Comparison of ENCODE assay signal across 8 mouse cellular contexts in genomic region chr1:74124991-74125552, GRCm38 (mm10). TPM values are rescaled to one million over a fixed set of nuclear protein-coding genes. Genes with fewer than 3 reads are reported as not detected.
A peak's percentile ranks its signal among the peaks of the same experiment; 100 is the strongest.
DNase-seq lines count a peak whose midpoint lies in the region; ATAC-seq and TF ChIP-seq lines count a peak whose summit lies in the region.

Rufy4 (plus strand) TSS chr1:74125541.

- TF ChIP-seq CTCF in cerebellum, adult 2 months (IDR thresholded peaks at IDR 0.05; ENCODE audit: borderline replicate concordance, insufficient read depth, low read depth, low read length), result peak; percentile 76
- peak; percentile 86 for TF ChIP-seq CTCF in lung, postnatal 0 days (IDR thresholded peaks at IDR 0.05)

- DNase-seq in MEL-GATA-1-ER (ENCODE audit: extremely low read depth, low read depth), result peak; percentile 88
- peak; percentile 53 to 56 for DNase-seq in cerebellum, adult 2 months
- peak; percentile 33 to 79 for DNase-seq in frontal cortex, adult 2 months (ENCODE audit: extremely low spot score in 1 of 2, low spot score in 1 of 2)
- peak; percentile 84 for DNase-seq in hindbrain, embryonic 11.5 days (ENCODE audit: low spot score)
- DNase-seq in layer of hippocampus, adult 9-11 months, result peak; percentile 61
- DNase-seq in lung, postnatal 0 days (ENCODE audit: low spot score), result peak; percentile 87
- DNase-seq in ovary, postnatal 10 days (ENCODE audit: low spot score), result peak; percentile 48
- DNase-seq in thymus, postnatal 0 days (ENCODE audit: low spot score), result peak; percentile 83

- H3K4me3 ChIP-seq in cerebellum, adult 2 months (replicated peaks; ENCODE audit: insufficient read depth, low read depth, low read length), result peak within 1 kb of the TSS; percentile 45
- peak within 1 kb of the TSS; percentile 53 for H3K4me3 ChIP-seq in hindbrain, embryonic 11.5 days (ENCODE audit: low read depth, low read length)
- H3K4me3 ChIP-seq in lung, postnatal 0 days (ENCODE audit: low read depth, low read length), result peak within 1 kb of the TSS; percentile 53

- H3K27ac ChIP-seq in cerebellum, adult 2 months (ENCODE audit: insufficient read depth, low read length), result no peak within 1 kb of the TSS
- peak within 1 kb of the TSS; percentile 33; the same call in 1 of the 2 replicates for H3K27ac ChIP-seq in hindbrain, embryonic 11.5 days (ENCODE audit: low read depth, low read length)
- no peak within 1 kb of the TSS for H3K27ac ChIP-seq in lung, postnatal 0 days (ENCODE audit: low read length)

- H3K4me2 ChIP-seq in hindbrain, embryonic 11.5 days (replicated peaks; ENCODE audit: low read depth, low read length), result peak within 1 kb of the TSS; percentile 95
- H3K4me2 ChIP-seq in lung, postnatal 0 days (replicated peaks; ENCODE audit: low read depth, low read length), result peak within 1 kb of the TSS; percentile 85

- 0 out of 2 replicates have a peak, but pooled peaks cover 3% of the 10 kb centered on the region for H3K4me1 ChIP-seq in cerebellum, adult 2 months (ENCODE audit: control insufficient read depth, insufficient read depth, low read length)
- 0 out of 2 replicates have a peak, but pooled peaks cover 4% of the 10 kb centered on the region for H3K4me1 ChIP-seq in hindbrain, embryonic 11.5 days (replicated peaks; ENCODE audit: control insufficient read depth, insufficient read depth, low read length)
- peaks cover 7% of the 10 kb centered on the region; the same call in 1 of the 2 replicates for H3K4me1 ChIP-seq in lung, postnatal 0 days (ENCODE audit: insufficient read depth, low read depth, low read length)

- WGBS in cerebellum, adult 2 months, result 1% methylated on average over 12 of the region's 12 CpGs
- WGBS in hindbrain, embryonic 11.5 days, result 2% methylated on average over 12 of the region's 12 CpGs
- 1% methylated on average over 12 of the region's 12 CpGs for WGBS in lung, postnatal 0 days

- no peaks in the 10 kb centered on the region for H3K9me3 ChIP-seq in hindbrain, embryonic 11.5 days (ENCODE audit: control insufficient read depth, low read length)
- H3K9me3 ChIP-seq in lung, postnatal 0 days (ENCODE audit: low read length), result no peaks in the 10 kb centered on the region

- ATAC-seq in hindbrain, embryonic 11.5 days (ENCODE audit: low FRiP score), result peak; percentile 47
- ATAC-seq in lung, postnatal 0 days, result peak; percentile 34

- peak within 1 kb of the TSS; percentile 63 for H3K9ac ChIP-seq in hindbrain, embryonic 11.5 days (ENCODE audit: low read depth, low read length)
- peak within 1 kb of the TSS; percentile 32 for H3K9ac ChIP-seq in lung, postnatal 0 days (replicated peaks; ENCODE audit: low read depth)

- no peak for TF ChIP-seq EP300 in lung, postnatal 0 days (IDR thresholded peaks at IDR 0.05)

- no peak for TF ChIP-seq POLR2A in cerebellum, adult 2 months (IDR thresholded peaks at IDR 0.05; ENCODE audit: borderline replicate concordance, insufficient read depth, low read length)

- H3K27me3 ChIP-seq in cerebellum, adult 2 months (ENCODE audit: control insufficient read depth, insufficient read depth, low read length), result peaks cover 6% of the 10 kb centered on the region; the same call in 1 of the 2 replicates
- peaks cover 7% of the 10 kb centered on the region for H3K27me3 ChIP-seq in hindbrain, embryonic 11.5 days (ENCODE audit: control insufficient read depth, insufficient read depth, low read length)
- no peaks in the 10 kb centered on the region for H3K27me3 ChIP-seq in lung, postnatal 0 days (replicated peaks; ENCODE audit: insufficient read depth, low read length)

- H3K36me3 ChIP-seq in hindbrain, embryonic 11.5 days (ENCODE audit: control insufficient read depth, insufficient read depth, low read length), result no peaks in the 10 kb centered on the region
- H3K36me3 ChIP-seq in lung, postnatal 0 days (ENCODE audit: insufficient read depth, low read length), result no peaks in the 10 kb centered on the region

RNA-seq across cellular contexts. Expression of gene Rufy4, which starts in this region (rescaled TPM):
- 0.17 and 0.18 TPM in 2 replicates for polyA plus RNA-seq in cerebellum, adult 2 months (2012; rRNA removed)
- 0.08 TPM in 2 replicates for polyA plus RNA-seq in frontal cortex, adult 2 months (2012; rRNA removed)
- polyA plus RNA-seq in hindbrain, embryonic 11.5 days (2014; fragmentation: Nextera tagmentation; extraction: Ambion mirVana), result 0.56 and 0.66 TPM in 2 replicates
- polyA plus RNA-seq in lung, postnatal 0 days (2015; fragmentation: Nextera tagmentation; extraction: Ambion mirVana), result 0.42 and 0.43 TPM in 2 replicates
- 0.08 and 0.15 TPM in 2 replicates for polyA plus RNA-seq in thymus, postnatal 0 days (2015; fragmentation: Nextera tagmentation; extraction: Ambion mirVana)

Comparison
In these comparisons a context has a peak if more than half of its experiments do, and no peak if none do; other contexts are left out.
1. Peak in DNase-seq and H3K4me3 ChIP-seq in cerebellum, adult 2 months; RNA of the gene not detected or under 1 TPM.
2. Peak in DNase-seq in frontal cortex, adult 2 months; RNA of the gene not detected or under 1 TPM.
3. Peak in DNase-seq, ATAC-seq, H3K4me3 ChIP-seq, H3K27ac ChIP-seq, H3K9ac ChIP-seq and H3K4me2 ChIP-seq in hindbrain, embryonic 11.5 days; RNA of the gene not detected or under 1 TPM.
4. Peak in DNase-seq, ATAC-seq, H3K4me3 ChIP-seq, H3K9ac ChIP-seq and H3K4me2 ChIP-seq in lung, postnatal 0 days; RNA of the gene not detected or under 1 TPM.
5. Peak in DNase-seq in thymus, postnatal 0 days; RNA of the gene not detected or under 1 TPM.